Mouse (Mus musculus) hindbrain, embryonic 12.5 days (tissue): ENCODE data around the gene Fkbp8. TPM values are rescaled to one million over a fixed set of nuclear protein-coding genes. Genes with fewer than 3 reads are reported as not detected.

Experiments used
- ATAC-seq: fragments of 200-750 bp; cut with Nextera tagmentation; 2 replicates; pipeline ENCODE4 v1.8.0; 2017; ENCODE audit warnings: moderate TSS enrichment; ENCODE audit not compliant: low FRiP score
- H3K27ac ChIP-seq: fragments of 300-500 bp; sonication (generic); 2 replicates; pipeline ENCODE4 v1.5.1; 2016; ENCODE audit warnings: mild to moderate bottlenecking
- H3K27me3 ChIP-seq: fragments of 300-500 bp; sonication (generic); 2 replicates; pipeline ENCODE4 v1.6.1; 2016; ENCODE audit warnings: mild to moderate bottlenecking
- H3K36me3 ChIP-seq: fragments of 300-500 bp; sonication (generic); 2 replicates; pipeline ENCODE4 v1.6.1; 2016; ENCODE audit warnings: mild to moderate bottlenecking
- H3K4me1 ChIP-seq: fragments of 300-500 bp; sonication (generic); 2 replicates; pipeline ENCODE4 v1.6.1; 2016
- H3K4me2 ChIP-seq: fragments of 300-500 bp; sonication (generic); replicated peaks from 2 replicates; pipeline ENCODE4 v1.6.1; 2016; ENCODE audit warnings: mild to moderate bottlenecking
- H3K4me3 ChIP-seq: fragments of 300-500 bp; sonication (generic); 2 replicates; pipeline ENCODE4 v1.5.1; 2016; ENCODE audit warnings: mild to moderate bottlenecking
- H3K9ac ChIP-seq: fragments of 300-500 bp; sonication (generic); 2 replicates; pipeline ENCODE4 v1.6.1; 2016; ENCODE audit warnings: mild to moderate bottlenecking, moderate library complexity
- H3K9me3 ChIP-seq: fragments of 300-500 bp; sonication (generic); replicated peaks from 2 replicates; pipeline ENCODE4 v1.6.1; 2016; ENCODE audit warnings: mild to moderate bottlenecking
- WGBS: fragments of 180-500 bp; shearing (Covaris S2); methylation state at CpG from one replicate; pipeline ENCODE4 v1.1.7; 2016; 5-methylcytosine and 5-hydroxymethylcytosine counted together
- polyA plus RNA-seq: library from polyadenylated mRNA; unstranded; fragments of >200 nt; fragmentation: Nextera tagmentation; extraction: Ambion mirVana; gene quantifications from 2 replicates; pipeline ENCODE4 v1.2.1, GENCODE M21; 2016

Gene Fkbp8
- polyA plus RNA-seq, 1 experiment from 2014 or later: 334 TPM

DNA sequence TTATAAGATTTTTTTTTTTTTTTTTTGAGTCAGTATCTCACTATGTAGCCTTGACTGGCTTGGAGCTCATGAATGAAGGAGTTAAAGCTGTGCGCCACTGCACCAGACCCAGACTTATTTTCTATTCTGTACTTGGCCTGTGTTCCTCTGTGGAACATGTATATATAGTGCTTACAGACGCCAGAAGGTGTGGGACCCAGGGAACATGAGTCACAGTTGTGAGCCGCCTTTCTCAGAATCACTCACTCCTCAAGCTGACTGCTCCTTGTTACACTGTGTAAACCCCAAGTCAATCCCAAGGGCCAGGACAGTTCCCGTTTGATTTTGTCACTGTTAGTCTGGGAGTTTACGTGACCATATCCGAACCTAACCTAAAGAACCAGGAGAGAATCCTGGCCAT lies 8.5 kb upstream of the Fkbp8 start:
- ATAC-seq: no peak
- WGBS: 91% methylated on average over 6 of the region's 6 CpGs
- H3K36me3 ChIP-seq: peaks cover 21% of the 10 kb centered on the region

DNA sequence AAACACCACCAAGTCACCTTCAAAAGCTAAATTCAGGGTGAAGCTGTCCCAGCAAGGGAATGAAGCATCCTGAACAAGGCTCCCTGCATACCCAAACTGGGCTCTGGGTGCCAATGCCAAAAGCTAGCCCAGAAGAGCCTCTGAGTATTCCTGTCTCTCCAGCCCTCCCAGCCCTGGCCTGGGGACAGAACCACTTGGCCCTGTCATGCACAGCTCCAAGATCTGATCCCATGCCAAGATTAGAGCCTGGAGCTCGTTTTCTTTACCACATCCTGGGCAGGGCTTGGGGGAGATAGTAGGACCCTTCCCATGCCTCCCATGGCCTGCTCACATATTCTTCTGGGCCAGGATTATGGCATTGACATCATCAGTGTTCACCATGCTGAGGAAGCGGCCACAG lies 7.9 kb upstream of the Fkbp8 start:
- Histone ChIP-seq H3K4me2 (no peak overlapping the region), H3K27me3 (no peaks in the 10 kb centered on the region), H3K36me3 (peaks cover 17% of the 10 kb centered on the region; the same call in 1 of the 2 replicates), H3K27ac (no peak overlapping the region), H3K9ac (no peak overlapping the region), H3K9me3 (no peaks in the 10 kb centered on the region), H3K4me3 (no peak overlapping the region), H3K4me1 (peaks cover 12% of the 10 kb centered on the region)
- WGBS: 88% methylated on average over 2 of the region's 2 CpGs
- ATAC-seq: no peak

More for the DNA sequence above, 8.5 kb upstream of the Fkbp8 start:
- H3K27ac ChIP-seq: no peak overlapping the region
- H3K4me2 ChIP-seq: no peak overlapping the region
- H3K4me1 ChIP-seq: peaks cover 12% of the 10 kb centered on the region
- H3K27me3 ChIP-seq: no peaks in the 10 kb centered on the region
- H3K9ac ChIP-seq: no peak overlapping the region
- H3K9me3 ChIP-seq: no peaks in the 10 kb centered on the region
- H3K4me3 ChIP-seq: no peak overlapping the region

DNA sequence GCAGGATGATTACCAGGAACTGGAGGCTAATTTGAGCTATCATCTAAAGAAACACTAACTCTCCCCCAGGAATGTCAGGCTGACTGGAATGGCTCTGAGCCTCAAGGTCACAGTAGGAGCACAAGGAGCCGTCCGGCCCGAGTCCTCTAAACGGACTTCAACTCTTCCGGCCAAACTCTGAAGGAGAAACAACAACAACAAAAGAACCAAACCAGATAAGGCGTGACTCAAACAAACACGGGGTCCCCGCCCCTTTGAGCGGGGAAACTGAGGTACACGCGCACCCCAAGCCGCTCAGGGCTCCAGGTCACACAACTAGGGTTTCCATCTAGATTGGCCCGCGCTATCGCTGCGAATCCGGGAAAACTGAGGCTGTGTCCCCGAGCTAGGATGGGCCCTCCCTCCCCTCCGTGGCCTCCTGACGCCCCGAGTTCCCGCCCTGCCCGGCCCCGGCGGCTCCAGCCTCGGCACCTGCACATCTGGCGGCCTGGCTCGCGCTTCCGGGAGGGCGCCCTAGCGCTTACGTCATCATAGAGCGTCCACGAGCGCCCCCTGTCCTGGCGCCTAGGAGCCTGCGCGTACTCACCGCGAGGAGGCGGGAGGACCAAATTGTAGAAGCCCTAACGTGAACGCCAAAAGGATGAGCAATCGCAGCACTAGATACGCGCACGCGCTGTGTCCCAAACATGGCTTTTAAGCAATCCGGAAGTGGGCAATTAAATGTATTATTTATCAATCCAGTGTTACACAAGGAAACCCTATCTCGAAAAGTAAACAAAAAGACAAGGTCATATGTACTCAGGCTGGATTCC lies 4.7 kb upstream of the Fkbp8 start:
- peak overlapping the region; percentile 89 for H3K27ac ChIP-seq
- peak overlapping the region; percentile 81 for H3K4me2 ChIP-seq
- peak overlapping the region; percentile 68 for H3K4me3 ChIP-seq
- under 1% methylated on average over 51 of the region's 51 CpGs for WGBS
- H3K9ac ChIP-seq: peak overlapping the region; percentile 74
- peaks cover 20% of the 10 kb centered on the region for H3K4me1 ChIP-seq
- ATAC-seq: peak; percentile 84
- H3K9me3 ChIP-seq: no peaks in the 10 kb centered on the region
- no peaks in the 10 kb centered on the region for H3K27me3 ChIP-seq
- H3K36me3 ChIP-seq: peaks cover 3% of the 10 kb centered on the region; the same call in 1 of the 2 replicates

GRCm38 (mm10) chr8:70527111-70527511 lies 413 bp upstream of the Fkbp8 start:
- Histone ChIP-seq H3K9me3 (no peaks in the 10 kb centered on the region), H3K9ac (peak overlapping the region; percentile 92), H3K27ac (peak overlapping the region; percentile 89), H3K4me3 (peak overlapping the region; percentile 67), H3K36me3 (peaks cover 24% of the 10 kb centered on the region), H3K27me3 (no peaks in the 10 kb centered on the region), H3K4me1 (peaks cover 38% of the 10 kb centered on the region), H3K4me2 (peak overlapping the region; percentile 77)
- WGBS: 2% methylated on average over 8 of the region's 8 CpGs
- ATAC-seq: peak; percentile 26; the same call in 1 of the 2 replicates

DNA sequence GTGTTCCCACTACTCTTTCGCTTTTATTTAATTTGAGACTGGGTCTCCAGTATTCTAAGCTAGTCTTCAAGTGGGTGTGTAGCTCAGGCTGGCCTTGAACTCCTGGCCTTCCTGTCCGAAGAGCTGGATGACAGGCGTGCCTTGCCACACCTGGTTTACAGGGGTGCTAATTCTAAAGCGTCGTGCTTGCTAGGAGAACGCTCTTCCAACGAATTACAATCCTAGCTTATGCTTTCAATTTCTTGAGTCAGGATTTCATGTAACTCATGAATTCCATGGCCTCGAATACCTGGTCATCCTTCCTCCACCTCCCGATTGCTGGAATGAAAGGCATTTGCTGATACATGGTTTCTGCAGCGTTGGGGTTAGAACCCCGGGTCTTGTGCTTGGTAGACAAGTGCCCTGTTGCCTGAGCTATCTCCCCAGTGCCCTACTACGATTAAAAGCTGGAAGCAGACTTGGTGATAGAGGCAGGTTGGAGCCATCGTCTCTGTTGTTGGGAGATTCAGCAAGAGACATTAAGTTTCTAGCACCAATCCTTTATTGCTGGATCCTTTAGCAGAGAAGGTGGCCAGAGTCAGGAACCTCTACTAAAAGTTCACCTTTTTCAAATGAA lies 766 bp downstream of the Fkbp8 start:
- Histone ChIP-seq H3K36me3 (peaks cover 36% of the 10 kb centered on the region), H3K4me3 (peak overlapping the region; percentile 67), H3K4me1 (peaks cover 33% of the 10 kb centered on the region), H3K27me3 (no peaks in the 10 kb centered on the region), H3K4me2 (peak overlapping the region; percentile 77), H3K9ac (peak overlapping the region; percentile 92), H3K9me3 (no peaks in the 10 kb centered on the region), H3K27ac (peak overlapping the region; percentile 89)
- WGBS: 35% methylated on average over 13 of the region's 13 CpGs
- no peak for ATAC-seq

DNA sequence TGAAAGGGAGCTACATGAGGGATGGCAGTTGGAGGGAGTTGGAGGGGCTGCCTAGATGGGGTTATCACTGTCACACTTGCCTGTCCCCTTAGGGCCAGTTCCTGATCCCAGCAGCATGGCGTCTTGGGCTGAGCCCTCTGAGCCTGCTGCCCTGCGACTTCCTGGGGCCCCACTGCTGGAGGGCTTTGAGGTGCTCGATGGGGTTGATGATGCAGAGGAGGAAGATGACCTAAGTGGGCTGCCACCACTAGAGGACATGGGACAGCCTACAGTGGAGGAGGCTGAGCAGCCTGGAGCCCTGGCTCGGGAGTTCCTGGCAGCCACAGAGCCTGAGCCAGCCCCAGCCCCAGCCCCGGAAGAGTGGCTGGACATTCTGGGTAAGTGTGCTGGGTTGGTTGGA lies 1.8 kb downstream of the Fkbp8 start:
- Histone ChIP-seq H3K27ac (no peak overlapping the region), H3K36me3 (peaks cover 46% of the 10 kb centered on the region), H3K4me2 (no peak overlapping the region), H3K4me1 (peaks cover 28% of the 10 kb centered on the region), H3K9ac (no peak overlapping the region; the same call in 1 of the 2 replicates), H3K27me3 (no peaks in the 10 kb centered on the region), H3K9me3 (no peaks in the 10 kb centered on the region), H3K4me3 (no peak overlapping the region)
- ATAC-seq: no peak
- 89% methylated on average over 5 of the region's 5 CpGs for WGBS

DNA sequence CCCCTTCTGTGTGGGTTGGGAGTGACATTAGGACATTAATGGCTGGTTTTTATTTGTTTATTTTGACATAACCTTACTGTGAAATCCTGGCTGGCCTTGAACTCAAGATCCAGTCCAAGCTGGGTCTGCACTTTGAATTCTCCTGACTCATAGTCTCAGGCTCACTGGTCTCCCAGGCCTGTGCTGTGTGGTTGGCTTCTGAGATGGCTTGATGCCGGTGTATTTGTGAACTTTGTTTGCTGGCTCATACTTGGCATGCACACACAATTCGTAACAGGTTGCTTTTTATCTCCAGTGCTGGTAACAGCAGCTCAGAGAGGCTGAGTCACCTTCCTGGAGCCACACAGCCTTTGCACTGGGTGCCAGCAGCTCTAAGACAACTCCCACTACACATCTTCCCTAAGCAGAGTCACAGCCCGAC lies 2.2 kb downstream of the Fkbp8 start:
- Histone ChIP-seq H3K4me2 (no peak overlapping the region), H3K4me1 (peaks cover 28% of the 10 kb centered on the region), H3K27ac (no peak overlapping the region), H3K36me3 (peaks cover 51% of the 10 kb centered on the region), H3K9me3 (no peaks in the 10 kb centered on the region), H3K27me3 (no peaks in the 10 kb centered on the region), H3K4me3 (no peak overlapping the region), H3K9ac (no peak overlapping the region; the same call in 1 of the 2 replicates)
- no peak for ATAC-seq
- 97% methylated on average over 3 of the region's 3 CpGs for WGBS

DNA sequence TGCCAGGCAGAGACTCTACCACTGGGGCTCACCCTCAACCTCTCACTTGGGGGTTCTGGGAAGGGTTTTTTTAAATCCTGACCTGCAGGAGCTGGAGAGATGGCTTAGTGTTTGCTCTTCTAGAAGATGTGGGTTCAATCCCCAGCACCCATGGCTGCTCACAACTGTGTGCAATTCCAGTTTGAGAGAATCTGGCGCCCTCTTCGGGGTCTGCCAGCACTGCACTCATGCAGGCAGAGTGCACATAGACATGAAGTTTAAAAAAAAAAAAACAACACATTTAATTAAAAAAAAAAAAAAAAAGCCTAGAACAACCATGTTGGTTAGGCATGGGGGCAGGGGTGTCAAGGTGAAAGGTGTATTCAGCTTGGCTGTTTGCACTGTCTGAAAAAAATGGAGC lies 2.8 kb downstream of the Fkbp8 start:
- Histone ChIP-seq H3K4me3 (no peak overlapping the region), H3K9ac (no peak overlapping the region), H3K9me3 (no peaks in the 10 kb centered on the region), H3K27me3 (no peaks in the 10 kb centered on the region), H3K27ac (no peak overlapping the region), H3K4me2 (no peak overlapping the region), H3K36me3 (peaks cover 56% of the 10 kb centered on the region), H3K4me1 (peaks cover 28% of the 10 kb centered on the region)
- ATAC-seq: no peak
- WGBS: 88% methylated on average over 2 of the region's 2 CpGs

- 96% methylated on average over 12 of the region's 12 CpGs for WGBS
- H3K36me3 ChIP-seq: peaks cover 72% of the 10 kb centered on the region
- ATAC-seq: no peak
- peaks cover 13% of the 10 kb centered on the region for H3K4me1 ChIP-seq
- H3K4me3 ChIP-seq: no peak overlapping the region
- H3K4me2 ChIP-seq: no peak overlapping the region
- no peak overlapping the region for H3K27ac ChIP-seq
- no peaks in the 10 kb centered on the region for H3K27me3 ChIP-seq
- H3K9ac ChIP-seq: no peak overlapping the region
- no peaks in the 10 kb centered on the region for H3K9me3 ChIP-seq
Observed at GRCm38 (mm10) chr8:70534281-70534680, 6.8 kb downstream of the Fkbp8 start.

DNA sequence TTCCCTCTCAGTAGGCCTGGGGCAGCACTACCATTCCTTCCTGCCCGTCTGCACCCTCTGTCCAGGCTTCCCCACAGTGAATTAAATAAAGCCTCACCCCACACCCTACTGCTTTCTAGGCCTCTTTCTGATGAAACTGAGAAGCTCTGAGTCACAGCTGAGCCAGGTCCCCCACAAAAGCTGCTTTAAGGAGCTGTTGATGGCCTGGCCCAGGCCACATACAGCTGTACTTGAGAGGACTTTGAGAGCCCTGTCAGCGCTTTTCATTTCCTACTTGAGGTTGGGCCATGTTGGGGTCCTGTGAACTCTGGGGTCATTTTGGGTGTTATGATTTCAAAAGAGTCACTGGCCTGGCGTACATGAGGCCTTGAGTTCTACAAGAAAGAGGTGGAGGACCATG lies 7.7 kb downstream of the Fkbp8 start:
- no peaks in the 10 kb centered on the region for H3K9me3 ChIP-seq
- peaks cover 65% of the 10 kb centered on the region for H3K36me3 ChIP-seq
- 89% methylated on average over 3 of the region's 3 CpGs for WGBS
- no peak overlapping the region for H3K27ac ChIP-seq
- no peak overlapping the region for H3K4me2 ChIP-seq
- no peak overlapping the region for H3K4me3 ChIP-seq
- H3K27me3 ChIP-seq: no peaks in the 10 kb centered on the region
- H3K9ac ChIP-seq: no peak overlapping the region
- no peak for ATAC-seq
- peaks cover 7% of the 10 kb centered on the region for H3K4me1 ChIP-seq

GRCm38 (mm10) chr8:70535701-70536100 lies 8.2 kb downstream of the Fkbp8 start:
- Histone ChIP-seq H3K9ac (no peak overlapping the region), H3K36me3 (peaks cover 62% of the 10 kb centered on the region), H3K27me3 (no peaks in the 10 kb centered on the region), H3K4me3 (no peak overlapping the region), H3K27ac (no peak overlapping the region), H3K4me2 (no peak overlapping the region), H3K9me3 (no peaks in the 10 kb centered on the region), H3K4me1 (peaks cover 12% of the 10 kb centered on the region)
- no peak for ATAC-seq
- WGBS: 82% methylated on average over 2 of the region's 2 CpGs

DNA sequence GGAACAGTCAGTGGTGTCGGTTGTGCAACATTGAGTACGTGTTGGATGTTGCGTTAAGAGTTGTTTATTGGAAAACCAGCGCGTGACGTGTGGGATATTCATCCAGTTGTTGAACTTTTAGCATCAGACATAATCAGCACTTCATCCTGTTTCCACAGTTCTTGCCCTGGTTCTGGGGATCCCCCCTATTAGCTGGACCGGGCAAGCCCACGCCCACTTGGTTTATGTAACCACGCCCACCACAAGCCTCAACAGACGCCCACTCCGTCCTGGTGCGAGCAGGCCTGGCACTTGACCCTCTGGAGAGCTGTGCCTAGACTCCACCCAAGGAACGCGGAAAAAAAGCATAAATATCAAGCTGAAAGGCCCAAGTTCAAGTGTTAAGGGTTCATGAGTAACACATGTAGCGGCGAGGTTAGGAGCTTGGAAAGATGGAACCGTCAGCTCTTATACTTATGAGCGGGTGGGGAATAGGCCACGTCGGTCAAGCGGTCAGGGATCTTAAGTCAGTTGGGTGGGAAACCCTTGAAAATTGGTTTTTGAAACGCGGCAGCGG lies 10.6 kb downstream of the Fkbp8 start:
- H3K27me3 ChIP-seq: no peaks in the 10 kb centered on the region
- H3K36me3 ChIP-seq: peaks cover 38% of the 10 kb centered on the region
- no peaks in the 10 kb centered on the region for H3K9me3 ChIP-seq
- peak overlapping the region; percentile 94 for H3K27ac ChIP-seq
- 0 out of 2 replicates have a peak overlapping the region, but pooled peaks have one; percentile 88 for H3K9ac ChIP-seq
- 16% methylated on average over 24 of the region's 24 CpGs for WGBS
- peaks cover 24% of the 10 kb centered on the region for H3K4me1 ChIP-seq
- peak overlapping the region; percentile 91 for H3K4me2 ChIP-seq
- peak; percentile 15; the same call in 1 of the 2 replicates for ATAC-seq
- peak overlapping the region; percentile 77 for H3K4me3 ChIP-seq
